Mouse (Mus musculus) neural tube, embryonic 13.5 days (tissue): ENCODE measurements around the gene Slc38a3. TPM values are rescaled to one million over a fixed set of nuclear protein-coding genes. Genes with fewer than 3 reads are reported as not detected.

Experiments
- polyA plus RNA-seq: library from polyadenylated mRNA; unstranded; fragments of >200 nt; fragmentation: Nextera tagmentation; extraction: Ambion mirVana; gene quantifications from 2 replicates; pipeline ENCODE4 v1.2.1, GENCODE M21; 2015

Slc38a3 gene
- polyA plus RNA-seq, 1 experiment from 2014 or later = 25.6 TPM

Other genes starting within 250 kb of the Slc38a3 start
- 43.4 and 44.4 TPM in 2 replicates for gene Tmem115, start 135.6 kb downstream of the Slc38a3 start, polyA plus RNA-seq
- gene Cyb561d2, start 127.3 kb downstream of the Slc38a3 start, polyA plus RNA-seq = 33.0 and 40.1 TPM in 2 replicates
- gene Nprl2, start 127.3 kb downstream of the Slc38a3 start, polyA plus RNA-seq = 66.7 and 73.7 TPM in 2 replicates
- 1.2 and 1.3 TPM in 2 replicates for gene Zmynd10, start 122.2 kb downstream of the Slc38a3 start, polyA plus RNA-seq
- 35.4 and 39.0 TPM in 2 replicates for gene Rassf1, start 118.0 kb downstream of the Slc38a3 start, polyA plus RNA-seq
- gene Tusc2, start 106.3 kb downstream of the Slc38a3 start, polyA plus RNA-seq = 95.3 and 114 TPM in 2 replicates
- gene Hyal2, start 101.6 kb downstream of the Slc38a3 start, polyA plus RNA-seq = 76.8 and 77.5 TPM in 2 replicates
- gene Hyal1, start 92.6 kb downstream of the Slc38a3 start, polyA plus RNA-seq = 8.2 and 8.5 TPM in 2 replicates
- gene Naa80, start 90.6 kb downstream of the Slc38a3 start, polyA plus RNA-seq = 15.9 and 19.0 TPM in 2 replicates
- 1.9 and 2.0 TPM in 2 replicates for gene Hyal3, start 88.7 kb downstream of the Slc38a3 start, polyA plus RNA-seq
- gene Ifrd2, start 81.9 kb downstream of the Slc38a3 start, polyA plus RNA-seq = 13.5 and 17.4 TPM in 2 replicates
- 6.5 and 9.0 TPM in 2 replicates for gene Sema3b, start 60.3 kb downstream of the Slc38a3 start, polyA plus RNA-seq
- gene Gnai2, start 34.2 kb downstream of the Slc38a3 start, polyA plus RNA-seq = 350 and 384 TPM in 2 replicates
- gene Gnat1, start 10.2 kb upstream of the Slc38a3 start, polyA plus RNA-seq = 0.96 and 2.4 TPM in 2 replicates
- 12.2 and 13.2 TPM in 2 replicates for gene Sema3f, start 40.9 kb upstream of the Slc38a3 start, polyA plus RNA-seq
- gene Rbm5, start 101.5 kb upstream of the Slc38a3 start, polyA plus RNA-seq = 252 and 279 TPM in 2 replicates
- 103 and 114 TPM in 2 replicates for gene Rbm6, start 203.7 kb upstream of the Slc38a3 start, polyA plus RNA-seq
- gene Mon1a, start 218.6 kb upstream of the Slc38a3 start, polyA plus RNA-seq = 25.6 and 26.6 TPM in 2 replicates
- 2.9 and 3.4 TPM in 2 replicates for gene Mst1r, start 237.3 kb upstream of the Slc38a3 start, polyA plus RNA-seq